Mouse (Mus musculus) CD8-positive naive resting alpha-beta T cell, adult 2 months (primary cell): ENCODE measurements around the gene Lsg1.

ENCODE experiments used
- DNase-seq, 2 experiments: peaks; one replicate each; pipeline ENCODE4 v3.0.0; 2022; ENCODE audit warnings: low read depth in 2 of 2, low spot score in 2 of 2

The Lsg1 gene

DNA sequence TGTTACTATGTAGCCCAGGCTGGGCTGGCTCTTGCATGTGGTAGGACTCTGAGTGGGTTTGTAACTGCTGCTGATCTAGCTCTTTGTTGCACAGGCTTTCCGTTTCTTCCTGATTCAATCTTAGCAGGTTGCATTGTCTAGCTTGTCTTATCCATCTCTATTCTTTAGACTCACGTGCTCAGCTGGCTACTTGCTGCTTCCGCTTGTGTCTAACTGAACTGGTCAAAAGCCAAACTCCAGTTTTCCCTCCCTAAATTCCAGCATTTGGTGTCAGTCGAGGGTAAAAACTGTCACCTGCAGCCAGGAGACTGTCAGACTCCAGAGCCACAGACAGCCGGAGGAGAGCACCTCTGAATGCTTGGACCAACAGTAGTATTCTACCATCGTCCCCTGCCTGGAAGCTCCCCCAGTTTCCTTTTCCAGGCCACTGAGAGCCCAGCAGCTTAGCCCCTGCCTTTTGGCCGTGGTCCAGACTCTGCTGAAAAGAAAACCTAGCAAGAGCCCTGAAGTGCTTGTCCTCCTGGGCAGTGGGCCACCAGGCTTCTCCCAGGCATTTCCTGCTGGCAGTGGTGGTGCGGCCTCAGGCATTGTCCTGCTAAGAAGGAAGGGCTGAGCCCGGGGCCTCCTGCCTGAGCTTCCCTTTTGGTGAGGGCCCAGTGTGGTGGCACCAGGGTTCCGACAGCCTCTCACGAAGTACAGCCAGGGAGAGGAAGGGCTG is 34.6 kb downstream of the Lsg1 start:
- DNase-seq, result no peak

DNA sequence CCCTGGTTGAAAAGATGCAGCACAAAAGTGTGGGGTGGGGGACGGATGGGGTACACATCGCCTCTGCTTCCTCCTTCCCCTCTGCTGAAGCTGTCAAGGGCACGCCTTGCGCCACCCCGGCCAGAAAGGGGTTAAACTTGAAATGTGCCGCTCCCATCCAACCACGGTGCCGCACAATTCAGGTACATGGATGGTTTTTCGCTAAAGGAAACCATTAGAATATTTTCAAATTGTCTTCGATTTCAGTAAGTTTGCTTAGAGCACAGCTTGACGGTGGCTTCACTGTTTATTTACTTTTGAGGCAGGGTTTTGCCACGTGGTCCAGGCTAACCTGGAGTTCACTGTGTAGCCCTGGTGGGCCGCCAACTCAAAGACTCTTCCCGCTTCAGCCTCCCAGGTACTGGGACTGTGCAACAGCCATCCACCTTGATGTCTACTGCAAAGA is 36.6 kb downstream of the Lsg1 start, which contains the start of gene Tmem44:
Gene Tmem44 (minus strand): TSS at position 95 of the 445 bp plus-strand sequence.
- no peak for DNase-seq

DNA sequence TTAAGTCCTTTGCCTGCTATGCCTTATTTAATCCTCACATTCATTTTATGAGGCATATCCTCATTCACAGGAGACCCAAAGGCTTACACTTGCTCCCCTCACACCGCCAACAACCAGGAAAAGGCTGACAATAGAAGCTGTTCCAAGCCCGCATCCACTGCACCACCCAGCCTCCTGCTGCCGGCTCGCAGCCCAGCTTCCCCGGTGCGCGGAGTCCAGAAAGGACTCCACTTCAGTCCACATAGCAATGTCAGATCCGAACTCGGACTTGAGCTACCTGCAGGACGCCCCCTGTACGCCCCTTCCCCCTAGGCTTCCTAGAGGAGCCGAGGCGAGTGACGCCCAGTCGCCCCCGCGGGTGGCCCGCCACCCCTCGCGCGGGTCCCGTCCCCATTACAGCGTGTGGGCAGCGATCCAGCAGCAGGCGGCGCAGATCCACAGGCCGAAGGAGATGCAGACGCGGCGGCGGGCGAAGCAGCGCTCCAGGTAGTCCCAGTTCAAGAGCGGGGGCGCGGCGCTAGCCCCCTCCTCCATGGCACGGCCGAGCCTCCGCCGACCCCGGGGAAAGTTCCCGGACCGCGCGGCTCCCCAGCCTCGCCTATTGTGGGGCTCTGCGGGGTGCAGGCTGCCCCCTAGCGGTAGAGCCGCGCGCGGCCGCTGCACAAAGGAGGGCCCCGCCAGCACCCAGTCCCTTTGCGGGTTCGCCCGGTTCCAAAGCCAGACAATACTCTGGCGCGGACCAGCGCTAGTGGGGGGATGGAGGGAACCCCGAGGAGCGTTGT is 37.2 kb downstream of the Lsg1 start:
- DNase-seq, result peak; percentile 67 to 68

DNA sequence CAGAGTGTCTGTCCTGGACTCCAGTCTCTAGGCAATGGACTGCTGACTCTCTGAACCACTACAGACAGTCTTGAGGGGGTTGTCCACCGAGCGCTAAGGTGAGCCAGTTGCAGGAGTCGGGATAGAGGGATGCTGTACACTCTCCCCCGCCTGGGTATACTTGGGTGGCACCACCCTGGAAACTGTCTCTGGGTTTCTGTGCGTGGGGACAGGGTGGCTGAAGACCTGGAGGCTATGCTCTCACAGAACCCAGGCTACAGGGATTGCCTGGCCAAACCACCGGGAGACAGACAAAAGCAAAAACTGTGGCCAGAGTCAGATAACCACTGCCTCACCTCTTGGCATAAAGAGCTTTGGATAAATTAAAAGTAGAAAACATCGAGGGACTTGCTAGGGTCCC is 37.9 kb downstream of the Lsg1 start:
- DNase-seq, result no peak

DNA sequence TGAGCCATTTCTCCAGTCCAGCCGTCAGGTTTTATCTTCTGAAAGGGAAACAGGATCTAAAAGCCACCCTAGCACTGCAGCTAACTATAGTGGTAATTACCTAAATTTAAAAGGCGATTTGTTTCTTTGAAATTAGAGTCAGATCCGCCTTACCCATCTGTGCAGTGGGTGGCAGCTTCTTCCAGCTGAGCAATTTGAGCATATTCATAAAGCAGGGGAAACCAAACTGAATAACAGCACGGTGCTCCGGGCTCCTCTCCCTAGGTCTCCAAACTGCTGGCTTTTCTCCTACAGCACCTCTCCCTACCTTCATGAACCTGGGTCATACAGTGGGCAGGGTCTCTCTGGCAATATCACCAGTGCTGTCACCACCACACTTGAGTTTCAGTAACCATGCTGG is 39.1 kb downstream of the Lsg1 start:
- no peak for DNase-seq

DNA sequence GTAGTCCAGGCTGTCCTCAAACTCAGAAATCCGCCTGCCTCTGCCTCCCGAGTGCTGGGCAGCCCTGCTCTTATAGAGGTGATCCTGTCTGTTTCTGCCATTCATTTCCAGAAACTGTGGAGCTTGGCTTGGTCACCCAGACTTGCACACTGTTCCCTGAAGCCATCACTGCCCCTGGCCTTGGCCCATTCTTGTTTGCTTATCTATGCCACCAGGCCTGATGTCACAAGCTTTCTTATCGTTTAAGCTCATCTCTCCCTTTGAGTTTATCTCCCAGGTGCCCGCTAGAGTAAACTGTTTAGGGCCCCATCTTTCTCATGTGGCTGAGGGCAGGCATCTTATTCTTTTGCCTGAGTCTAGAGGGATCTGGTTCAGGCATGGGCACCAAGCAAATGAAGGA is 42.7 kb downstream of the Lsg1 start:
- no peak for DNase-seq

DNA sequence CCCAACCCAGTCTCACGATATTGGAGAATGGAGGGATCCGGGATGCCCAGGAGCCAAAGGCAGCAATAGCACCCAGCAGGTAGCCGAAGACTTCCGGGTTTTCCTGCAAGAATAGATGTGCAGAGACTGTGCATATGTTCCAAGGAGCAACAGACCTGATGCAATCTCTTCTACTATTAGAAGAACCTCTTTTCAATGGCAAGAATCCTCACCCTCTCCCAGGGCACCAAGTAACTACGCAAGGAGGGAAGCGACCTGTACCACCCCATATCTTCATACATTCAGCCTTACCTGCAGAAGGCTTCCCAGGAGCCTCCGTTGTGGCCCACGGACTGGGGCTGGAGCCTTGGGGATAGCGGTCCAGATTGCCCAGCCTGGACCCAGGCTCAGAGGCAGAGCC is 44.0 kb downstream of the Lsg1 start:
- DNase-seq, result no peak

DNA sequence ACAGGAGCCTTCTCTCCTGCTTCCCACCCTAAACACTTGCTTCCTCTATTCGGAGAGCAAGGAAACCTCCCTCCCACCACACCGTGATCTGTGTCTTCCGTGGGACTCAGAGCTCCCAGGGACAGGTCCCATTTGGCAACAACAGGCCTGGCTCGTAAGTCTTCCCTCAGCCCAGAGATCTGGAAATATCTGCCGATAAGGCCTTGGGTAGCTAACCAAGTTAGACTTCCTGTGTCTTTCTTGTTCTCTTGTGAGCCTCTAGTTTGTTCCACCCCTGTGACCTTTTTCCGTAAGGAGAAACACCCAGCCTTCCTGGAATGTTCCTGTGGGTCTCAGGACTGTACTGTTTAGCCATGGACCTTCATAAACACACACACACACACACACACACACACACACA is 44.6 kb downstream of the Lsg1 start:
- DNase-seq, result no peak

DNA sequence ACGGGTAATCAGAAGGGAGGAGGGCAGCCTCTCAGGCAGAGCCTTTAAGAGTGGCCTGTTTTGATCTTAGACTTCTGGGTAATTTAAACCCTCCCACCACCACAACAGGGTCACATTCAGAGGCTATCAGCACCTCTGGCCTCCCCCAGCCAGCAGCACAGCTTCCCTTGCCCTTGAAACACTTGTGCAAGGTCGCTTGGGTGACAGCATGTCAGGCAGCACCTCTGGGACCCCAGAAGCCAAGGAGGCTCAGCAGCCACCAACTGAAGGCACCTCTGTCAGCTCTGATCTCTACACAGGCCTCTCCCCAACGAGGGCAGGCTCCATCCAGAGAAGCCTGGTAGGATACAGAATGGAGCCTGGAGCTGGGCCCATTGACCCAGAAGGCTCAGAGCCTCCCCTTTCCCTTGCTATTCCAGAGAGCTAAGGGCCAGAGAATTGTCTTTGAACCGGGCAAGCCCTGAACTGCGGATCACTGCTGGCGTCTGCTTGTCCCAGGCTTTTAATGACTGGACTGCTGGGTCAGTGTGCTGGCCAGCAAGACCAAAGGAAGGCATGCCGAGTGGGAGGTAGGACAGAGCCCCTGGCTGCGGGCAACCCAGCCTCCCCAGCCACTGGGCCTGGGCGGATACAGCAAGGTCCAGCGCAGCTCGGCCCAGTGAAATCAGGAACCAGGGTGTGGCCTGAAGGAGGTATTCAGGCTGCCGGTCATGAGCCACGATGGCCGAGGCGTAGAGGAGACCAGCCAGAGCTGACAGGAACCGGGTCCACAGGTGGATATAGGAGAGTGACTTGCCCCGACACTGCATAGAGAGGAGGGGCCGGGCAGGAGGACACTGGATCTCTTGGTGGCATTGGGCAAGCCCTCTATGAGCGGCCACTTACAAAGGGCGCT is 47.0 kb downstream of the Lsg1 start:
- no peak for DNase-seq

DNA sequence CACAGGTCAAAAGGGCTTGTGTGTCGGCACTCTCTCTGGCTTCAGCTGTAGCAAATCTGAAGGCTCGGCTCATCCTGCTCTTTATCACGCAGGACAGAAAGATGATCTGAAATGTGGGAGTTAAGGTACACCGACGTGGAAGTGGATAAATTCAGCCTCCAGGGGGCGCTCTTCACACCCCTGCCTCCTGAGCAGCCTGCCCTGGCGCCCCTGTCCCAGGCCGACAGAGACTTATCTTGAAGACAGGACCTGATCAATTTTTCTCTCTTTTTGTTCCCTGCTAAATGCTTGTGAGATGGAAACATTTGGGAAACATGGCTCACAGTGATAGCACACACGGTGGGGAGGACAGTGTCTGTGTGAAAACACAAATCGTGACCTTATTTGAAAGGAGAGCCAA is 48.0 kb downstream of the Lsg1 start:
- DNase-seq, result peak; percentile 46 to 54

DNA sequence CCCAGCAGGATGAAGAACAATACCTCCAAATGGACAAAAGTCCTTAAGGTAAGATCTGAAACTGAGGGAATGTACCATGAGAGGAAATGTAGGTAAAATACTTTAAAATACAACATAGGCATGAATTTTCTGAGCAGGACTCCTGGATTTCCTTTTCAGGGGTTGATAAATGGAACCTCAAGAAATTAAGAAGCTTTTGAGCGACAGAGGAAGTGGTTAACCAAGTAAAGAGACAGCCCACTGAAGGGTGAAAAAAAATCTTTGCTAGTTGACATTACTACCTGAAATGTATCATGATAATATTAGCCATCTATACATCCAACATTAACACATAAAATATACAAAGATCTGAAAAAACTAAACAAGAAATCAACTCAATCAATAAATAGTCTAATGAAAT is 52.3 kb downstream of the Lsg1 start:
- DNase-seq, result no peak

DNA sequence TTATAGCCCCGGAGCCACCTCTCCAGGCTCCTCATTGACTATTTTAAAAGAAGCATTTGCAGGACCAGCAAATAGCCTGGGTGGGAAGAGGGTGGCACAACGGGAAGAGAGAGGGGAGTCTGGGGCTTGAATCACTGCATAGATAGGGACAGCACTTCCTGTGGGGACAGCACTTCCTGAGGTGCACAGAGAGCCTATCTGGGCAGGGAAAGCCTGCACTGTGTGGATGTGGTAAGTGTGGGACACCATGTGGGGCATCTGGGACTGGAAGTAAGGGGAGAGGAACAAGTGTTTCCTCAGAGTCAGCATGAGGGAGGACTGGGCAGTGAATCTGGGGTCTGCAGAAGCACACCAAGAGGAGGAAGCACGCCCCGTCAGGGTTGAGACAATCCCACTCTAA is 53.8 kb downstream of the Lsg1 start:
- DNase-seq, result no peak

DNA sequence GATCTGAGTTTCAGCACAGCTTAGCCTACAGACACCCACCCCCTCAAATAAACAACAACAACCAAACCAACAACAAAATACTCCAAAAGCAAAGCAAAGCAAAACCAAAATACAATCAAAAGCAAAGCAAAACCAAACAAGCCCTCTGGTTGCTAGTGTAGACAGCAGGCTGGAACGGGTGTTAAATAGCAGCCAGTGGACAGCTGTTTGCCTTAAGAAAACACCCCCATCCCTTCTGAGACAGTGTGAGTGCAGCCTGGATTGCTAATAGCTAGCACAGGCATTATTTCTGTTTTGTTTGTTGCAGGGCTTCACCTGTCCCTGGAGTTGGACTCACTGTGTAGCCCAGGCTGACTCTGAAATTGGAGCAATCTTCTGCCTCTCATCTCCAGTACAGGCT is 54.5 kb downstream of the Lsg1 start:
- no peak for DNase-seq

DNA sequence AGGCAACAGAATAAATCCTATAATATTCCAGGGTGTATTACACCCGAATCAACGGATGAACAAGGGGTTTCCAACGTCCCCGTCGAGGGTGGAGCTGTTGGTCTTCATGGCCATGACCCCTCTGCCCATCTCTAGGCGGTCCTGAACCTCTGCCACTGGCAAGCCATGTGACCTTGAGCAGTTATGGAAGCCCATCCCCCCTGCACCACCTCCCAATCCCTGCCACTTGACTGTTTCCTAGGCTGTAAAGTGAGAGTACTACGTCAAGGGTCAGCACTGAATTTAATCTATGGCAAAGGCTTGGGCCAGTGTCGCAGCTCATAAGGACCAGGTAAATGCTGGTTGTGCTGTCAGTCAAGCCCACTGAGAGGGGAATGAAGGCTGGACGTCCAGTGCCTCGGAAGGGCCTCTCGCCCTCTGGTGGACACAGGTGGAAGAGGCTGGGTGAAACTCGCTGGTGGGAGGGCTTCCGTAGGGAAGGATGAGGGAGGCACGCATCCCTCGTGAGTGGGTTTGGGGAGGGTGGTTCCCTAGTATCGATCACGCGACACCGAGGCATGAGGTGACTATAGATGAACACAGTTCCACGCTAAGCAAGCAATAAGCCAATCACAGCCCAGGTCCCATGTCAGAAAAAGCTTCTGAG is 55.5 kb downstream of the Lsg1 start:
- peak in 1 of 2 experiments; percentile 25 for DNase-seq

DNA sequence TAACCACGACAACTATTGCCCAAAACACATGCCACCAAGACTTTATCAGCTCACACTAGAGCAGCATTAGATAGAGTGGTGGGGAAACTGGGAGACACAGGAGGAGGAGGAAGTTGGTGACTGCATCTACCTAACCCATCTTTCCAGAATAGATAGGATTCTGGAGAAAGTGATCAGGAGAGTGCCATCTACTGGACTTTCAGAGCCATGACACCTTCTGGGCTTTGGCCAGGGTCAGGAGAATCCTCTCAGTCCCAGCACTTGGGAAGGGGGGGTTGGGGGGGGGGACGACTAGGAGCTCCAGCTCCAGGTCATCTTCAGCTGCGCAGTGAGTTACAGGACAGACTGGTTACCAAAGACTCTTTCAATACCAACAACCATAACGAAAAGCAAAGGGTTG is 56.6 kb downstream of the Lsg1 start:
- no peak for DNase-seq

DNA sequence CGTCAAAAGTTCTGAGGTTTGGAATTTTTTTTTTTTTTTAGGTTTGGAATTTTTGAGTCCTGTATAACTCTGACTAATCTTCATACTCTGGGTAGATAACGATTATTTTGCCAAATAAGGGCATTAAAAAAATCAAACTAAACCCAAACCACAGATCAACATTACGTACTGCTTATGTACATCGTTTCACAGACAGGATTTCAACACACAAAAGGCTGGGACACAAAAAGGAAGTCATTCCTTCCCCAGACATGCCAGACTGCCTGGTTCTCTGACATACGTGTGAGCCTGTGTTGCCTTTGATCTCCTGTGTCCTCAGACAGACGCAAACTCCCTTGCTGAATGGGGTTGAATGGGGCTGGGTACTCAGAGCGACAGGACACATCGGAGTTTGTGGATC is 59.0 kb downstream of the Lsg1 start:
- no peak for DNase-seq

DNA sequence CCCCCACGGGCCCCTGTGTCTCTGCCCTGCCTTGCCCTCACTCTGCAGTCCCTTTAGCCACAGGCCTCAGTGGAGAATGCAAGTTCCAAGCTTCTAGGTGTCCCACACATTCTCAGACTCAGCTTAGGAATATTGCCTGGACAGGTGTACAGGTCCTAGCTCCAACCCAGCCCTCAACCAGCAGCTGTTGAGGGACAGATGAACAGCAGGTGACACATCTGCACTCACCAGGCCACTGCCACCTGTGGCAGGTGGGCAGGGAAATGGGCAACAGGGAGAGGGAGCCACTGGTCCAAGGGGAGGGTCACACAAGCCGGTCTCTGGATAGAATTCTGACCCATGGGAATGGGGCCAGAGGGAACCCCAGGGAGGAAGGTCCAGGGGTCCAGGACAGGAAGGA is 59.5 kb downstream of the Lsg1 start:
- no peak for DNase-seq

DNA sequence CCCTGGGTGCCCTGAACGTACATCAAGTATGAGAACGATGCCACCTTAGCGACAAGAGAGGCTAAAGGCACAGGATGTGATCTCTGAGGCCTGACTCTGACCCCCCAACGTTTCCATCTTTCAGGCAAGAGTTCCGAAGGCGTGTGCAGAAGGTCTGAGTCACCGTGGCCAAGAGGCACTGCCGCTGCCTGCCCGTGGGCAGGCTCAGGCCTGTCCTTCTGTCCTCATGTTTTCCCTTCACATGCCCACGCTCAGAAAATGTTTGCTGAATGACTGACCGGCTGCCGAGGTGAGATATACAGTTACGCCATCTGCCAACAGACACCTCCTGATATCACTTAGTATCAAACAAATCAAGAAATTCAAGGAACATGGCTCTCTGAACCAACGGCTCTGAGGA is 61.6 kb downstream of the Lsg1 start:
- DNase-seq, result no peak

DNA sequence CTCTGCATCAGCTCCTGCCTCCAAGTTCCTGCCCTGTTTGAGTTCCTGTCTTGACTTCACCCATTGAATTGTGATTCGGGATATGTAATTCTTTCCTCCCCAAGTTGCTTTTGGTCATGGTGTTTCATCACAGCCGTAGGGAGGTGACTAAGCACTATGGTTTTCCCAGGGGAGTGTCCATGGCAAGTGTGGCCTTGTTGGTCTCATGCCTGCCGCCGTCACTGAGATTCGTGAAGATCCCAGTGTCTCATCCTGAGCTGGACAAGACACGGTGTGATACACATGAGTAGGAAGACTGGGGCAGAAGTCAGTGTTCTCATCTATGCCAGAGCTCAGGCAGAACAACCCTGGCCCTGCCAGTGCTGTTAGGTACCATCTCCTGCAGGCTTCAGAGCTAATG is 62.9 kb downstream of the Lsg1 start:
- no peak for DNase-seq

DNA sequence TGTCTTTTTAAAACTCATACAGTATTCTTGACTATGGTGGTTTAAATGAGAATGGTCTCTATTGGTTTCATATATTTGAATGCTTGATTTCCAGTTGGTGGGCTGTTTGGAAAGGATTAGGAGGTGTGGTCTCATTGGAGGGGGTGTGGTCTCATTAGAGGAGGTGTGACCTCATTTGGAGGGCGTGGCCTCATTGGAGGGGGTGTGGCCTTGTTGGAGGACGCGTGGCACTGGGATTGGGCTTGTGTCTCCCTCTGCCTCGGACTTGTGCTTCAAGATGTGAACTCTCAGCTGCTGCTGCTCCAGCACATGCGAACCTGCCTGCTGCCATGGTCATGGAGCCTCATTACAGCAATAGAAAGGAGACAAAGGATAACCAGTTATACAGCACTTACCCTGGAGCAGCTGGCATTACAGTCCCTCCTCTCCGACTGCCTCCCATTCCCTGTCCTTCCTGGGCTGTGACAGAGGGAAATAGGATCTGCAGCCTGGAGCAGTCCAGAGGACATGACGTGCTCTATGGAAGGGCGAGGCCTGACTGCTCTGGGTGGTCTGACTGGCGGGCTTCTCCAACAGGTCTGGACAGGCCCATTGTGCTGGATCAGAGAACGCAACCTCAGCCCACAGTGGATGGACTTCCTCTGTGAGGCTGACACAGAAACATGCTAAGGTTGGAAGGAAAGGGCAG is 65.0 kb downstream of the Lsg1 start:
- DNase-seq, result no peak

DNA sequence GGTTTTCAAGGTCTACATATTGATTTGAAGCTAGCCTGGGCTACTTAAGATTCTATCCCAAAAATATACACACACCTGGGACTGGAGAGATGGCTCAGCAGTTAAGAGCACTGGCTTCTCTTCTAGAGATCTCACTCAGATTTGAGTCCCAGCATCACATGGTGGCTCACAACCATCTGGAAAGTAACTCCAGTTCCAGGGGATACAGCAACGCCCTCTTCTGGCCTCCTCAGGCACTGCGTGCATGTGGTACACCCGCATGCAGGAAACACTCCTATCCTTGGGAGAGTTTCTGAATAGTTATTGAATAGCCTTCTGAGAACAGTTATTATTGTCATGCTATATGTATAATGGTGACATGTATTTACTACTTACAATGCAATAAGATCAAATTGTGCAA is 66.2 kb downstream of the Lsg1 start:
- no peak for DNase-seq
